Mouse (Mus musculus): ENCODE results near the gene Pot1a.

- TF ChIP-seq CTCF (IDR thresholded peaks at IDR 0.05; ENCODE audit: low read depth) (no peak), EP300 (IDR thresholded peaks at IDR 0.05; ENCODE audit: low read depth) (peak; percentile 49)
Observed at GRCm38 (mm10) chr6:25808806-25809495, at the start of gene Pot1a.
